In the genomic region with DNA sequence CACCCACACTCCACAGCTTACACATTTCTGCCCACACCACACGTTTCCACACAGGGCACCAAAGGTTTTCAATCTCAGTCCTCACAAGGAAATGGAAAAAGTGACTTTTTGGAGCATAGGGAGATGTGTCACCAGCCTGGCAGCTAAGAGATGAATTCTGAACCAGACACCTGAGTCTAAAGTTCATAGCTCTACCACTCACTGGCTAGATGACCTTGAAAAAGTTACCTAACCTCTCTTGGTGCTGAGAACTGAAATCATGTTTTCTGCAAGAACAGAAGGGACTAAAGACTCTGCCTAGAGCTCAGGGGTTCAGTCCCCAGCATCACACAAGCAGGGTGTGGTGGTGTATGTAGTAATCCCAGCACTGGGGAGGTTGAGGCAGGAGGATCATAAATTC, we compare ENCODE assay signal across 22 mouse cellular contexts. TPM values are rescaled to one million over a fixed set of nuclear protein-coding genes. Genes with fewer than 3 reads are reported as not detected.
DNase-seq lines count a peak whose midpoint lies in the region; ATAC-seq and TF ChIP-seq lines count a peak whose summit lies in the region.
"Had no signal": no experiment of that assay in that cellular context is flagged by ENCODE, and none has a peak within 500 bp of the region (broad histone marks: within the 10 kb centered on the region; RNA-seq: fewer than 3 reads in every experiment).

No protein-coding gene starts in this region.

- TF ChIP-seq POLR2A in bone marrow macrophage, adult 2 months (IDR thresholded peaks at IDR 0.05; ENCODE audit: borderline replicate concordance, low read depth, low read length) = no peak

- H3K4me3 ChIP-seq in intestine, embryonic 15.5 days (replicated peaks) = no peak overlapping the region
- no peak overlapping the region for H3K4me3 ChIP-seq in intestine, embryonic 16.5 days (ENCODE audit: low read length)
- H3K4me3 ChIP-seq in liver, embryonic 16.5 days (ENCODE audit: low read depth, low read length) = no peak overlapping the region
- no peak overlapping the region for H3K4me3 ChIP-seq in liver, embryonic 12.5 days
- H3K4me3 ChIP-seq in midbrain, embryonic 11.5 days (ENCODE audit: low read depth, low read length) = no peak overlapping the region
- H3K4me3 ChIP-seq in midbrain, embryonic 16.5 days (ENCODE audit: low read depth, low read length) = no peak overlapping the region
- H3K4me3 ChIP-seq in bone marrow macrophage, adult 2 months (ENCODE audit: insufficient read depth, low read length) = no peak overlapping the region
- no peak overlapping the region for H3K4me3 ChIP-seq in left cerebral cortex, adult 2 months
- H3K4me3 ChIP-seq: embryonic facial prominence, embryonic 13.5 days; embryonic facial prominence, embryonic 15.5 days; erythroblast, embryonic 14.5 days; forebrain, embryonic 10.5 days; forebrain, embryonic 12.5 days had no signal

- peak; percentile 12 for DNase-seq in midbrain, embryonic 11.5 days (ENCODE audit: low spot score, missing footprints)
- no peak for DNase-seq in left cerebral cortex, adult 2 months (ENCODE audit: extremely low spot score in 1 of 2, low spot score in 2 of 2)
- DNase-seq: adrenal gland, adult 8-10 months; cerebellum, adult 8-10 months; cerebellum, adult 9-11 months; embryo, embryonic 11 days had no signal

- H3K4me1 ChIP-seq in intestine, embryonic 15.5 days (replicated peaks) = no peaks in the 10 kb centered on the region
- no peaks in the 10 kb centered on the region for H3K4me1 ChIP-seq in intestine, embryonic 16.5 days (ENCODE audit: control insufficient read depth, insufficient read depth, low read length)
- peaks cover 26% of the 10 kb centered on the region for H3K4me1 ChIP-seq in liver, embryonic 16.5 days (ENCODE audit: control insufficient read depth, low read depth, low read length)
- H3K4me1 ChIP-seq in liver, embryonic 12.5 days = peaks cover 30% of the 10 kb centered on the region
- H3K4me1 ChIP-seq in midbrain, embryonic 11.5 days (ENCODE audit: control insufficient read depth, insufficient read depth, low read length) = no peaks in the 10 kb centered on the region
- no peaks in the 10 kb centered on the region for H3K4me1 ChIP-seq in midbrain, embryonic 16.5 days (ENCODE audit: control insufficient read depth, insufficient read depth, low read length)
- H3K4me1 ChIP-seq in bone marrow macrophage, adult 2 months (ENCODE audit: control insufficient read depth, insufficient read depth, low read length) = peaks cover 79% of the 10 kb centered on the region
- H3K4me1 ChIP-seq: embryonic facial prominence, embryonic 13.5 days; embryonic facial prominence, embryonic 15.5 days; forebrain, embryonic 12.5 days had no signal

- ATAC-seq in intestine, embryonic 15.5 days = peak; percentile 7; the same call in 1 of the 2 replicates
- ATAC-seq in intestine, embryonic 16.5 days = no peak
- no peak for ATAC-seq in liver, embryonic 16.5 days (ENCODE audit: low read depth)
- ATAC-seq in liver, embryonic 12.5 days = no peak
- ATAC-seq in midbrain, embryonic 11.5 days (ENCODE audit: low FRiP score) = no peak
- no peak for ATAC-seq in midbrain, embryonic 16.5 days
- ATAC-seq: activated CD4-positive, CD25-positive, alpha-beta regulatory T cell, adult 4 months; forebrain, embryonic 14.5 days; forebrain, embryonic 16.5 days; Patski had no signal

- no peak overlapping the region for H3K9ac ChIP-seq in intestine, embryonic 15.5 days
- no peak overlapping the region for H3K9ac ChIP-seq in intestine, embryonic 16.5 days (ENCODE audit: low read depth, low read length)
- no peak overlapping the region for H3K9ac ChIP-seq in liver, embryonic 16.5 days (ENCODE audit: low read depth, low read length)
- H3K9ac ChIP-seq in liver, embryonic 12.5 days = no peak overlapping the region
- no peak overlapping the region for H3K9ac ChIP-seq in midbrain, embryonic 11.5 days (ENCODE audit: low read length)
- no peak overlapping the region for H3K9ac ChIP-seq in midbrain, embryonic 16.5 days (ENCODE audit: low read depth, low read length)
- H3K9ac ChIP-seq: embryonic facial prominence, embryonic 13.5 days; embryonic facial prominence, embryonic 15.5 days; forebrain, embryonic 12.5 days had no signal

- intact Hi-C loops in left cerebral cortex, adult 2 months (cut with DNase I) = no loop called here

- H3K36me3 ChIP-seq in intestine, embryonic 15.5 days = no peaks in the 10 kb centered on the region
- no peaks in the 10 kb centered on the region for H3K36me3 ChIP-seq in intestine, embryonic 16.5 days (ENCODE audit: control insufficient read depth, insufficient read depth, low read length)
- no peaks in the 10 kb centered on the region for H3K36me3 ChIP-seq in liver, embryonic 16.5 days (ENCODE audit: control insufficient read depth, insufficient read depth)
- peaks cover 5% of the 10 kb centered on the region; the same call in 1 of the 2 replicates for H3K36me3 ChIP-seq in liver, embryonic 12.5 days
- no peaks in the 10 kb centered on the region for H3K36me3 ChIP-seq in midbrain, embryonic 11.5 days (ENCODE audit: control insufficient read depth, insufficient read depth, low read length)
- no peaks in the 10 kb centered on the region for H3K36me3 ChIP-seq in midbrain, embryonic 16.5 days (ENCODE audit: control insufficient read depth, insufficient read depth, low read length)
- H3K36me3 ChIP-seq: embryonic facial prominence, embryonic 13.5 days; embryonic facial prominence, embryonic 15.5 days; forebrain, embryonic 10.5 days; forebrain, embryonic 12.5 days; G1E had no signal

- 76% methylated on average over 1 of the region's 1 CpGs for WGBS in intestine, embryonic 15.5 days
- 67% methylated on average over 1 of the region's 1 CpGs for WGBS in intestine, embryonic 16.5 days
- 59% methylated on average over 1 of the region's 1 CpGs for WGBS in liver, embryonic 16.5 days (ENCODE audit: insufficient replicate concordance)
- 85% methylated on average over 1 of the region's 1 CpGs for WGBS in liver, embryonic 12.5 days (ENCODE audit: insufficient replicate concordance)
- WGBS in midbrain, embryonic 11.5 days = 70% methylated on average over 1 of the region's 1 CpGs
- WGBS in midbrain, embryonic 16.5 days = 77% methylated on average over 1 of the region's 1 CpGs

- no peaks in the 10 kb centered on the region for H3K27me3 ChIP-seq in intestine, embryonic 15.5 days (replicated peaks)
- no peaks in the 10 kb centered on the region for H3K27me3 ChIP-seq in intestine, embryonic 16.5 days (replicated peaks; ENCODE audit: control insufficient read depth, insufficient read depth, low read length)
- H3K27me3 ChIP-seq in liver, embryonic 16.5 days (ENCODE audit: control insufficient read depth, insufficient read depth, low read depth, low read length) = no peaks in the 10 kb centered on the region
- no peaks in the 10 kb centered on the region for H3K27me3 ChIP-seq in liver, embryonic 12.5 days (replicated peaks)
- no peaks in the 10 kb centered on the region for H3K27me3 ChIP-seq in midbrain, embryonic 11.5 days (ENCODE audit: control insufficient read depth, insufficient read depth, low read length)
- no peaks in the 10 kb centered on the region for H3K27me3 ChIP-seq in midbrain, embryonic 16.5 days (ENCODE audit: control insufficient read depth, insufficient read depth, low read depth, low read length)
- H3K27me3 ChIP-seq: embryonic facial prominence, embryonic 13.5 days; embryonic facial prominence, embryonic 15.5 days; forebrain, embryonic 12.5 days; Patski had no signal

- no peak for TF ChIP-seq CTCF in bone marrow macrophage, adult 2 months (IDR thresholded peaks at IDR 0.05; ENCODE audit: low read depth, low read length)
- TF ChIP-seq CTCF in left cerebral cortex, adult 2 months (IDR thresholded peaks at IDR 0.05) = no peak

- no peak overlapping the region for H3K4me2 ChIP-seq in intestine, embryonic 15.5 days (replicated peaks)
- no peak overlapping the region for H3K4me2 ChIP-seq in intestine, embryonic 16.5 days (ENCODE audit: low read depth, low read length)
- H3K4me2 ChIP-seq in liver, embryonic 16.5 days (ENCODE audit: low read depth, low read length) = no peak overlapping the region
- H3K4me2 ChIP-seq in liver, embryonic 12.5 days = no peak overlapping the region
- H3K4me2 ChIP-seq in midbrain, embryonic 11.5 days = no peak overlapping the region
- no peak overlapping the region for H3K4me2 ChIP-seq in midbrain, embryonic 16.5 days (ENCODE audit: low read length)
- H3K4me2 ChIP-seq: embryonic facial prominence, embryonic 13.5 days; embryonic facial prominence, embryonic 15.5 days; forebrain, embryonic 12.5 days had no signal

- no peaks in the 10 kb centered on the region for H3K9me3 ChIP-seq in intestine, embryonic 15.5 days
- no peaks in the 10 kb centered on the region for H3K9me3 ChIP-seq in intestine, embryonic 16.5 days (ENCODE audit: control insufficient read depth, low read length)
- no peaks in the 10 kb centered on the region for H3K9me3 ChIP-seq in liver, embryonic 16.5 days (replicated peaks; ENCODE audit: control insufficient read depth, low read length)
- no peaks in the 10 kb centered on the region for H3K9me3 ChIP-seq in liver, embryonic 12.5 days (replicated peaks)
- H3K9me3 ChIP-seq in midbrain, embryonic 11.5 days (ENCODE audit: control insufficient read depth, low read length) = no peaks in the 10 kb centered on the region
- H3K9me3 ChIP-seq in midbrain, embryonic 16.5 days (replicated peaks; ENCODE audit: control insufficient read depth, low read length, poor library complexity, severe bottlenecking) = no peaks in the 10 kb centered on the region
- H3K9me3 ChIP-seq: embryonic facial prominence, embryonic 13.5 days; embryonic facial prominence, embryonic 15.5 days; forebrain, embryonic 10.5 days; forebrain, embryonic 12.5 days had no signal

- H3K27ac ChIP-seq in intestine, embryonic 15.5 days = no peak overlapping the region
- H3K27ac ChIP-seq in intestine, embryonic 16.5 days (ENCODE audit: low read length) = no peak overlapping the region
- H3K27ac ChIP-seq in liver, embryonic 16.5 days (ENCODE audit: low read length) = peak overlapping the region; percentile 73
- no peak overlapping the region for H3K27ac ChIP-seq in liver, embryonic 12.5 days
- no peak overlapping the region for H3K27ac ChIP-seq in midbrain, embryonic 11.5 days (ENCODE audit: low read depth, low read length)
- H3K27ac ChIP-seq in midbrain, embryonic 16.5 days (ENCODE audit: low read length) = no peak overlapping the region
- 0 out of 2 replicates have a peak overlapping the region, but pooled peaks have one; percentile 10 for H3K27ac ChIP-seq in bone marrow macrophage, adult 2 months (ENCODE audit: insufficient read depth, low read depth, low read length)
- no peak overlapping the region for H3K27ac ChIP-seq in left cerebral cortex, adult 2 months
- H3K27ac ChIP-seq: embryonic facial prominence, embryonic 13.5 days; embryonic facial prominence, embryonic 15.5 days; forebrain, embryonic 10.5 days; forebrain, embryonic 12.5 days had no signal

RNA-seq across cellular contexts. Expression of gene Vps13d, which starts 25.2 kb away (rescaled TPM):
- polyA plus RNA-seq in intestine, embryonic 15.5 days (2015; fragmentation: Nextera tagmentation; extraction: Ambion mirVana) = 10.1 and 10.2 TPM in 2 replicates
- 10.0 and 11.4 TPM in 2 replicates for polyA plus RNA-seq in intestine, embryonic 16.5 days (2015; fragmentation: Nextera tagmentation; extraction: Ambion mirVana)
- 2.9 and 3.7 TPM in 2 replicates for polyA plus RNA-seq in liver, embryonic 16.5 days (2015; fragmentation: Nextera tagmentation; extraction: Ambion mirVana)
- polyA plus RNA-seq in liver, embryonic 12.5 days (2016; fragmentation: Nextera tagmentation; extraction: Ambion mirVana) = 3.5 and 3.9 TPM in 2 replicates
- 8.2 and 8.7 TPM in 2 replicates for polyA plus RNA-seq in midbrain, embryonic 11.5 days (2014; fragmentation: Nextera tagmentation; extraction: Ambion mirVana)
- polyA plus RNA-seq in midbrain, embryonic 16.5 days (2015; fragmentation: Nextera tagmentation; extraction: Ambion mirVana) = 8.9 and 9.7 TPM in 2 replicates
- polyA plus RNA-seq in bone marrow macrophage, adult 2 months (2012; ENCODE audit: insufficient read depth, insufficient read length, missing spikeins) = 37.4 and 44.8 TPM in 2 replicates
- 10 to 100 TPM; 63.2 to 64.4 TPM for total RNA-seq in left cerebral cortex, adult 2 months (2021)

RNA-seq across cellular contexts. Expression of gene Tnfrsf1b, which starts 26.7 kb away (rescaled TPM):
- polyA plus RNA-seq in intestine, embryonic 15.5 days (2015; fragmentation: Nextera tagmentation; extraction: Ambion mirVana) = 5.3 and 5.9 TPM in 2 replicates
- 6.0 and 6.3 TPM in 2 replicates for polyA plus RNA-seq in intestine, embryonic 16.5 days (2015; fragmentation: Nextera tagmentation; extraction: Ambion mirVana)
- 8.8 and 10.3 TPM in 2 replicates for polyA plus RNA-seq in liver, embryonic 16.5 days (2015; fragmentation: Nextera tagmentation; extraction: Ambion mirVana)
- 4.9 TPM in 2 replicates for polyA plus RNA-seq in liver, embryonic 12.5 days (2016; fragmentation: Nextera tagmentation; extraction: Ambion mirVana)
- polyA plus RNA-seq in midbrain, embryonic 11.5 days (2014; fragmentation: Nextera tagmentation; extraction: Ambion mirVana) = 1.9 and 2.4 TPM in 2 replicates
- polyA plus RNA-seq in midbrain, embryonic 16.5 days (2015; fragmentation: Nextera tagmentation; extraction: Ambion mirVana) = 4.0 and 4.2 TPM in 2 replicates
- 181 and 222 TPM in 2 replicates for polyA plus RNA-seq in bone marrow macrophage, adult 2 months (2012; ENCODE audit: insufficient read depth, insufficient read length, missing spikeins)
- total RNA-seq in left cerebral cortex, adult 2 months (2021) = 1 to 10 TPM; 2.9 to 3.1 TPM
- total RNA-seq: G1E had no signal
- polyA plus RNA-seq: G1E had no signal

Comparison
In these comparisons a context has a peak if more than half of its experiments do, and no peak if none do; other contexts are left out.
1. H3K27ac ChIP-seq: peak in liver, embryonic 16.5 days (single experiment) and bone marrow macrophage, adult 2 months (single experiment); none in intestine, embryonic 15.5 days (single experiment), intestine, embryonic 16.5 days (single experiment), liver, embryonic 12.5 days (single experiment), midbrain, embryonic 11.5 days (single experiment), midbrain, embryonic 16.5 days (single experiment) and left cerebral cortex, adult 2 months (single experiment).
2. RNA of gene Tnfrsf1b, which starts 26.7 kb away (polyA plus RNA-seq): 181 to 222 TPM in bone marrow macrophage, adult 2 months; 8.8 to 10.3 TPM in liver, embryonic 16.5 days, 6.0 to 6.3 TPM in intestine, embryonic 16.5 days, 5.3 to 5.9 TPM in intestine, embryonic 15.5 days, 4.9 TPM in liver, embryonic 12.5 days, 4.0 to 4.2 TPM in midbrain, embryonic 16.5 days and 1.9 to 2.4 TPM in midbrain, embryonic 11.5 days; every median in the first group is over 10 times any median in the second.